Mouse (Mus musculus): ENCODE results near the gene Prom2.
A peak's percentile ranks its signal among the peaks of the same experiment; 100 is the strongest.

The Prom2 gene

DNA sequence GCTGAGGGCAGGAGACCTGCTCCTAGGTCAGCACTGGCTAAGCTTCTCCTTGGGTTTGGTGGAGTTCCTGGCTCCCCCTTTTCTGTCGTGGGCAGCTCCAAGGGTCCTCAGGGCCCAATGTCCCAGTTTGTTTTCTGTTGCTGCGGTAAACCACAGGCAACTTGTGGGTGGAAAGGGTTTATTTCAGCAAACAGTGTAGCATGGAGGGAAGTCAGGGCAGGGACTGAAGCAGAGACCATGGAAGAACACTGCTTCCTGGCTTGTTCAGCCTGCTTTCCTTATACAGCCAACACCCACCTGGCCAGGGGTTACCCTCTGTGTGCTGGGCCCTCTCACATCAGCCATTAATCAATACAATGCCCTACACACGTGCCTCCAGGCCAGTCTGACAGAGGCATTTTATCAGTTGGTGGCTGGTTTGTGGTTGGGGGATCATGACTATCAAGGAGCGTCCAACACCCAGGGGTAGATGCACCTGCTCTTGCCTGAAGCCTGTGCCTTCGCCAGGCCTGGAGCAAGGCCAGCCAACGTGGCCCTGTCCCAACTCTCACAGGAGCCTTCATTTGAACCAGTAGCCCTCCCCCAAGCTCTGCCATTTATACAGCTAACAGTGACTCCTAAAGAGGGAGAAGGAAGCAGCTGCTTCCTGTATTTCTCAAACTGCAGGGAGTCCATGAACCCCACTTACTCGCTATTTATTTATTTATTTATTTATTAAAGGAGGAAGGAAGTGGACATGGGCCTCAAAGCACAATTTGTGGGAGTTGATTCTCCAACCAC, 17.1 kb downstream of the Prom2 start:
- peak; percentile 87 for DNase-seq

DNA sequence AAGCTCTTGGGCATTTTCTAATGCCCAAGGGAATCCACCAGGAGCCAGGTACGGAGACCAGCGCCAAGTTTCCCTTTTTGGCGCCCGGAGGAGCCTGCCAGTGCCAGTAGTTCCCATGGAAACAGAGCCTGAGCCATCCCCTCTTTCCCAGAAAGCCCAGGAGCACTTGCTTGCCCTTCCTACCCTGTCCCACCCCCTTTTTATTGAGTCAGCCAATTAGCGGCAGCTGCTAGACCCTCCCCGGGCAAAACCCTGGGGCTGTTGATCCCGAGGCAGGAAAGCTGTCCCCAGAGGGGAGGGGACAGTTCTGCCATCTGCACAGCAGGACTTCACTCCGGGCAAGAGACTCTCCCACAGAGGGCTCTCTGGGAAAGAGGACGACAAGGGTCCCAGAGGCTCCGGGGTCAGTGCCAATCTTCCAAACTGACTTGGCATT, 19.2 kb downstream of the Prom2 start, which contains the start of gene Kcnip3:
TSS of gene Kcnip3 (minus strand) at position 89 of the 436 bp plus-strand sequence.
- DNase-seq: peak; percentile 80

DNA sequence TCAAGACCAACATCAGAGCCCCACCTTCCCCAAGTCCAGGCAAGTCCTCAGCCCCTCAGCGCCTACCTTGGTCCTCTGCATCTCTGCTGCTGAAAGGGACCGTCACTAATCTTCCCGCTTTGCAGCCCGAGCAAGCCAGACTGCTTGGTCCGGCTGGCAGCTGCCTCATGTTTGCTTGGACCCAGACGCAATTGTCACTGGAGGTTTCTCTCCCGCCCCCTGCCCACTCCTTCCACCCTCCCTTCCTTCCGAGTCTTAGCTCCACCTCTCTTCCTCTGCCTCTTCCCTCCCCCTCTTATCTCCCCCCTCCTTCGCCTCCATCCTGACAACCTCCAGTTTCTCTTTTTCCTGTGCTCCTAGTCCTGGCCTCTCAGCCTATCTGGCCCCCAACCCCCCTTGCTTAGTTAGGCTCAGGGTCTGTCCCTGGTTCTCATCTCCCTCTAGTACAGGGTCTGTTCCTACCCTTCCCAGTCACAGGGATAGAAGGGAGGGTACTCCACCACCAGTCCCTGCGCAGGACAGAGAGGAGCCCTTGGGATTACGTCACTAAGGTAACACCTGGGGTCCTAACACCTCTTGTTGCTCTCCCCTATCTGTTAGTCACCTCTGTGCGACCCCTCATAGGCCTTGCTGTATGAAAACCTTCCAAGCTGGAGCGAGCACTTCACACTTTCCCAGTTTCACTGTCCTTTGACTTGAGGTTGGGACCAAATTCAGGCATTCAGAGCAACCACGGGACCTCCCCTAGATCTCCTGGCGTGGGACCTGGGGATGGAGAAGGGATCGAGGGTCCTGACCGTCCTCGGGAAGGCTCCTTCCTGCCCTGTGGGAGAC, 19.9 kb downstream of the Prom2 start:
- DNase-seq: peak; percentile 78

DNA sequence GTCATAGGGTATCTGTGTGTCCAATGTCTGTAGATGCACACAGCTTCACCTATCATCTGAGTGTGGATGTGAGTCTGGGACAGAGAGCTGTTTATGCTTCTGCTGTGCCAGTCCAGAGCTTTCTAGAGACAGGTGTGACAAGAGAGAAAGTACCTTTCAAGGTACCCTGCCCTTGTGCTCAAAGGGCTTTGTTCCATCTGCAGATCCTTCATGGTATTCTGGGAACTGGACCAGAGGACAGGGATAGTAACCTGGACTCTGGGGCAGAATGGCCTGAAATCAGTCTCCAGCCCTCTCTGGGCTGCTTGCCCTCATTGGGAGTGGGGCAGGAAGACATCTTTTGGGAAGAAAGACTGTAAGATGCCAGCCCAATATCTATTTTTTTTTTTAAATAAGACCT, 21.1 kb downstream of the Prom2 start:
- peak; percentile 41 for DNase-seq

DNA sequence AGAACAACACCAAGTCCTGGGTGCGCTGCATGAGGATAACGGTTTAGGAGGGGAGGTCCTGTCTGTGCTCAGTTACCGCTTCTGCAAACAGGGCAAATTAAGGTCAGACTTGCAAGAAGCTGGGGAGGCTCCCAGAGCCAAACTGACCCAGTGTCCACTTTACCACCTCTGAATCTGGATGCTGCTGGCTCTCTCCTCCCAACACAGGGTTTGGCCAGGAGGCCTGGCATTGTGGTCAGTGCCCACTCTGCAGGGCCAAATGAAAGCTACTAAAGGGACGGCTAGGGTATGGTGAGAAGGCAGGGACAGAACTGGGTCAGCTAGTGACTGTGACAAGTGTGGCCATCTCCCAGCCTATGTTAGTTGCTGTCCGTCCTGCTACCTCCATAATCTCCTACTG, 22.0 kb downstream of the Prom2 start:
- DNase-seq: no peak

DNA sequence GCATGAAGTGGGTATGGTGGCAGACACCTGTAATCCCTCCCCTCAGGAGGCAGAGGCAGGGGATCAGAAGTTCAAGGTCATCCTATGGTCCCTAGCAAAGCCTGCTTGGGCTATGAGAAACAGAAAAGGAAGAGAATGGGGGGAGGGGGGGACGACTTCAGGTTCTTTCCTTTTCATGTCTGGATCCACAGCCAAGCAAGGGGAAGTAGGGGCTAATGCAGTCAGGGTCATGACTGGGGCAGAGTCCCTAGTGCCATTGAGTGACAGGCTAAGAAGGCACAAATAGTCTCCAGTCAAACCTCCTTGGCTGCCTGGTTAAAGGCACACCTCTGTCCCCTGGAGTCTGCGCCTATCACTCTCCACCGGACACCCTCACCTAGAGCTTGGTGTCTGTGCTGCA, 22.4 kb downstream of the Prom2 start:
- no peak for DNase-seq

DNA sequence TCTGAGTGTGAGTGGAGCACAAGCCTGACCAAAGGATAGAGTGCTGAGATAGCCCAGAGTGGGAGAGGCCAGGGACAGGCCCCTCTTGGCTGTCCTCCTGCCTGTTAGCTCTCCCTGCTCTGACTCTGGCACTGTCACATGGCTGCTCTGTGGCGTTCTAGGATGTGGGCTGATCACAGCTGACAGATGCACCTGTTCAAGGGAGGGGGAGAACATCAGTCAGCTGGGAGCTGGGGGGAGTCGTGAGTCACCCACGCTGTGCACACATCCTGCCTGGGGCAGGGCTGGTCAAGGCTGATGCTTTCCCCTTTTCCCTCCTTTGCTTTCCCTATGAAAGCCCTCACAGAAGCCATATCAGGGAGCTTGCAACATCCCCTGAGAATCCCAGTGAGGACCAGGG, 23.0 kb downstream of the Prom2 start:
- no peak for DNase-seq

DNA sequence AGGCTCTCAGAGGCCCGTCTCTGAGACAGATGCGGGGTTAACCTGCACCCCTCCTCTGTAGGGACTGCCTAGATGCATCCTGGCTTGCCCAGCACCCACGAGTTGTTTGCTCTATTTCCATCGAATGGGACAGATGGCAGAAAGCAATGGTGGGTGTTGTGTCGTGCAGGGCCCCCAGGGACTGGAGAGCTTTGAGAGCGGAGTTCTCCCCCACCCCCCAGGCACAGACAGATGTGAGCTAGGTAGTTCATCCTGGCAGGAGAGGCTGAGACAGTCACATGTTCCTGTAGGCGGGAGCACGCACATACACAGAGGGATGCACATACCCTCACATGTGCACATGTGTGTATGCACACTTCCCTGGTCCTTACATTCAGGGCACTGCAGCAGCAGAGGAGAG, 24.2 kb downstream of the Prom2 start:
- DNase-seq: no peak

DNA sequence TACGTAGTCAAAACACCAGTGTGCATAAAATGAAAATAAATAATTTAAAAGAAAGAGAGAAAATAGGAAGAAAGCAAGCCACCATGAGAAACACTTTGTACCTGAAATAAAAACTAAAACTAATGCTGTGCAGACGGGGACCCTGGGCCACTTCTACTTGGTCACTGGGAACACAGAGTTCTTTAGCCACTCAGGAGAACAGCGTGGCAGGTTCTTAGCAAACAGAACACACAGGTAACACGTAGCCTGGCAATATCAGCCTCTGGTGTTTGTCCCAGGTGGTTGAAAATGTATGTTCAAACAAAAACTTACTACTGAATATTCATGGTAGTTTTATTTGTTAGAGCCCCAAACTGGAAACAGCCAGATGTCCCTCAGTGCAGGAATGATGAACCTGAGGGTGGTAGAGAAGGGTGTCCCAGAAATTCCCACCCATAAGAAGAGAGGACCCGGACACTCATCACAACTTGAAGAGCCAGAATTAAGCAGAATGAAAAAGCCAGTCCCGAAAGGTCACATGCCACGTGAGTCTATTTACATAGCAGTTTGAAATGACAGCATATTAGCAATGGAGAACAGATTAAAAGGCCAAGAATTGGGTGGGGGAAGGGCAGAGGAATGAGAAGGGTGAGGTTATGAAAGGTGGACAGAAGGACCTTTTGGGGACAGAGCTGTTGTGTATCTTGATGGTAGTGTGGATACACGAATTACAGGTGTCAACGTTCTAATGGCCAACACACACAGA, 26.7 kb downstream of the Prom2 start:
- DNase-seq: no peak

DNA sequence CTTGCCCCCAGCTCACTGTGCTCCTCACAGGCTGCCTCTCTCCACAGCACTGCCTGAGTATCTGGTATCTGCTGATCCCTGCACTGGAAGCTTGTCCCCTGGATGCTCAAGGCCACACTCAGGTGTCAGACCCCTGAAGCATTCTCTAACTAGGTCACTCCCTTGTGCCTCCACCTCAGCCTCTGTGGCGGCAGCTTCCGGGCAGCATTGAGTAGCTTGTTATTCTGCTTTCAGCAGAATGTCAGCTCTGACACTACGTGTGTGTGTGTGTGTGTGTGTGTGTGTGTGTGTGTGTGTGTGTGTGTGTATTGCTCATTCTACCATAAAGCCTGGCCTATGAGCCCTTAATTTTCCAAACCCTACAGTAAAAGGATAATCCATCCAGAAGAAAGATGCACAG, 28.0 kb downstream of the Prom2 start:
- no peak for DNase-seq

DNA sequence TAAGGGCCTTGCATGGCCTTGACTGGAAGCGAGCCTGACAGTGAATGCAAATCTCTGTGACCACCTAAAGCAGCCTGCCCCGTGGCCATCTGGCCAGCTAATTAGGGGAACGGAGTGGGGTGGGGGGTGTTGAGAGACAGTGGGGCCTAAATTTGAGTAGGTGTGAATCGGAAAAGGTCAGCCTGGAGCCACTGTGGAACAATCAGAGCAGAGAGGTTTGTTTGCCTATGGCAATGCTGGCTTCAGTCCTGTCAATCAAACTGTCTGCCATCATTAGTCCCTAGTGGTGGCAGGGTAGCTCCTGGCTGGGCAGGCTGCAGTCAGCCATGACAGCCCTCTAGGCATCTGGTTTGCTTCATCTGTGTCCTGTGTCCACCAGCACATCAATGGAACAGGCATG, 29.8 kb downstream of the Prom2 start:
- no peak for DNase-seq

DNA sequence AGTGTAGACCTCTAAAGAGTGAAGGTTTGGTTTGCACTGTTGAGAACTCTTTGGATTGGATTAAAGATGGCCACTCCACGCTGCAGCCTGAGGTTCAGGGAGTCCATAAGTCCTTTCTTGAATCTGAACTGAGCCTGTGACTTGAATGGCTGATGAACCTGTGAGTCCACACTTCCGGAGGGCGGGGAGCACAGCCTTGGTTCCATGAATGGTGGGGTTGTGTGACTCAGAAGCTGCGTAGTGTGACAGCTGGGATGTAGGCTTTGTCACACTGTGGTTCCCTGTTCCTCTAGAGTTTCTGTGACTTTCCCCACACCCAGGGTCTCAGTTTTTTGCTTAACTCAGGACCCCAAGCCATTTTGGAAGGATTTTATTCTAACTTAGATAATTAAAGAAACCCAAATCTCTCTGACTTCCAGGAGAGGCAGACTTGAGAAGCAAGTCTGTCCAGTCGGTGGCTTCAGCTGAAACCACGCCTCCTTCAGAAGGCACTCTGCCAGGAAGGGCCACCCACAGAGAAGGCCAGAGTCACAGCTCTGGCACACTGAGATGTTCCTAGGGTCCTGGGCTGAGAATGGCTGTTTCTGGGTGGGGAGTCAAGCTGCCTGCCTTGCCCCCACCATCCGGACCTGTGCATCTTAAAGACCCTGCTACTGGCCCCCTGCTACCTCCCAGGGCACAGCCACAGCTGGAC, 33.2 kb downstream of the Prom2 start:
- DNase-seq: no peak

DNA sequence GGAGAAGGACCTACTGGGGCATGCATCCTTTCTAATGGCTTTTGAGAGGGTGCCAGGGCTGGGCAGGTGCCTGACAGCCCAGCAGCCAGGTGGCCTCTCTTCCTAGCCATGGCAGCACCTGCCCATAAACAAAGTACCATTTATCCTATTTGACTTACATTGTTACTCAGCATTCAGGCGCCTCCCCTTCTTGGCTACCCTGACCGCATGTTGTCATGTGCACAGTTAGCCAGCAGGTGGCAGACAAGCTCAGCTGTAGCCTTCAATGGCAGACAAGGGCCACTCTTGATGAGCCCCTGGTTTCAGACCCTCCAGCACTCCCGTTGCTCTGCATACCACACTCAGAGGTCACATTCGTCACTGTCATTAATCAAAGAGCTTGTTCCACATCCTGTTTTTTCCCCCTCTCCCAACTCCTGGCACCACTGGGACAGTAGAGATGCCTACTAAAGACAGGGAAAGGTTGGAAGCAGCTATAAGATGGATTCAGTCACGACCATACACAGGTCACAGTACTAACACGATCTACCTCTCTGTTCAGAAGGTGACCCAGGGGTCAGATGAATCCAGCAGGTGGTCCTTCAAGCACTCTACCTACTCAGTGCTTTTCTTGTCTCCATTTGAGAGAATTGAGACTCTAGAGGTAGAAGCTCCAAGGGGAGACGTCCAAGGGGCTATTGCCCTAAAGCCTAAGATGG, 34.0 kb downstream of the Prom2 start:
- DNase-seq: peak; percentile 82

DNA sequence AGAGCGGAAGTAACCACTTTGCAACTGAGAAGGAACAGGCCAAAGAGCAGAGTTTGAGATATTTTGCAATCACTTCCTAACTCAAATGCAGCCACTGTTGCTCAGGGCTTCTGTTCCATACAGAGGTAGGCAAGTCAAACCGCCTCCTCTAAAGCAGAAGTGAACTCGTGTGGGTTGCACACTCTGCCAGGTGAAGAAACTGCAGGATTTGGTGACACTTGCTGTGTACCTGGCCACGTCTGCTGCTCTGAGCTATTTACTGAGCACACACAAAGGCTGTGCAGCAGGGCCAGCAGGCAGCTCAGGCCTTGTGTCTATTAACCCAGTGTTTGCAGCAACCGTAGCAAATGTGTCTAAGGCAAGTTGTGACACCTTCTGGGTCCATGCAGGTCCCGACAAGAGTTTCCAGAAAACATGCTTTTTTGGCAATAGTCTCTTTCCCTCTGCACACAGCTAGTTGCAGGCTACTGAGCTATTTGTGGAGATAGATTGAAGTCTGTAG, 35.1 kb downstream of the Prom2 start:
- no peak for DNase-seq

DNA sequence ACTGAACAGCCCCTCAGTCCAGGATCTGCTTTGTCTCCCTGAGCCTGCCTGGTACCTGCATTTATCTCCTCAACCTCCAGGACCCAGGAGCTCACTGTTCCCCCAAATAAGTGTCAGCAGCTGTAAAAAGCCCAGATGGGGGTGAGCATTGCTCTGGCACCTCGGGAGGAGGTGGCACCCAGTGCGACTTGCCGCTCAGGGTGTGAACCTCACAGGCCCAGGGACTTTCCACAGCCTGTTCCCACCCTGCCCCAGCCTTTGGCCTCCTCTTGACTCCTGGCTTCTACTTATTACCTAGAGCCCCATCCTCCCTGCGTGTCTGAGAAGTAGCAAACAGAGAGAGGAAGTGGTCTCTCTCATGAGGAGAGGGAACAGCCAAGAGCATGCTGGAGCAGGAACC, 36.1 kb downstream of the Prom2 start:
- DNase-seq: no peak

DNA sequence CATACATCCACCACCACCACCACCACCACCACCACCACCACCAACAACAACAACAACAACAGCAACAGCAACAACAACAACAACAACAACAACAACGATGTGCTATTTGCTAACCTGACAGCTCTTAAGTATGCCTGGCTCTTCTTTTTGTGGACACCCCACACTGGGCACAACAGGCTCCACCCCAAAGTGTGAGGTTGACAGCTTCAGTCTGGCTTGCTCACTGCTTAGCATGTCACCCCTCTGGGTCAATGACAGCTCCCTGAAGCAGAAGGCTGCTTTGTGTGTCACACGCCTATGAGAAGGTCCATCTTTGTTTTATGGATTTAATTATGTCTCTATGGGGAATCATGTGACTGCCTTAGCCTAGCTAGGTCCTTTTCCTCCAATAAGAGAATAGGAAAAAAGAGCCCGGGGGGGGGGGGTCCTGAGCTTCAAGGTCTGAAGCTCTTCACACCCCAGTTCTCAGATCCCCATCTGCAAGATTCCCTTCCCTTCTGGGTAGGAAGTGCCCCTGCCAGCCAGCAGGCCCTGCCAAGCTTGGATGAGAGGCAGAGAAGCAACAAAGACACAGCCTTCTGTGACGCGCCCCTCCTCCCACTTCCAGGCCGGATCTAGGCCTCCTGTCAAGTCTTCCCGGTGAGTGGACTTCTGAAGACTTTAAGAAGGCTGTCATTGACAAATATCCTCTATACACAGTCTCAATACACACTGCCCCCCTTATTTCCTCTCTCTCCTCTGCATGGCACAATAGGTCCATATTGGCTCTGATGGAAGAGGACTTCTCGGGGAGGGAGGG, 37.3 kb downstream of the Prom2 start:
- peak; percentile 41 for DNase-seq

DNA sequence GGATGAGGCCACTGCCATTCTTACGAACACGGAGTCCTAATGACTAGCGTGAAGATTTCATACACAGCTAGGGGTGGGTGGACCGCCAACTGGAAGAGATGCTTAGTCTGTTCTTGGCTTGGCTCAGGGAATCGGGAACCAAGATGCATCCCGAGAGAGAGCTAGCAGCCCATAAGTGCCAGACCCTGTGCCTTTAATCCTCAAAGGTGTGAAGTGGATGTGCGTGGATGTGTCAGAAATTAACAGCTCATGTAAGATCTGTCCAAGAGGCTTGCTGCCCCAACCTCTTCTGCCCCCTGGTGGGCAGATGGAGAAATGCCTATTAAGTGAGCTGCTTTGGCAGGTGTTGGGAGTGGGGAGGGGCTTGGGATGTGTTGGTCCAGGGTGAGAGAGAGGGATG, 40.2 kb downstream of the Prom2 start:
- DNase-seq: no peak

DNA sequence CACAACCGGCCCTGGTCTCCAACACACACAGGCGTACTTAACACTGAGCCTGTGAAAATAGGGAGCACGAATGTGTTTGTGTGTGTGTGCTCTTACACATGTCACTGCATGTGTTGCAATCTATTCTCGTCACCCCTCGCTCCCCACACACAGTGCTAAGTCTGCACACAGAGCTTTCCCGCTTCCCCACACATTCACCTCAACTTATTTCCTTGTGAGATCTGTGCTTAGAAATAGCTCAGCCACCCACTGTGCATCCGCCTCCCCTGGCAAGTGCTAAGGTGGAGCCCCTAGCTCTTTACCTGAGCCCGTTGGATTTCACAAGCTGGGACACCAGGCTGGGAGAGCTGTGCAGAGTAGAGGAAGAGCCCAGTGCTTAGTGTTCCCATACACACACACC, 42.5 kb downstream of the Prom2 start:
- DNase-seq: no peak

DNA sequence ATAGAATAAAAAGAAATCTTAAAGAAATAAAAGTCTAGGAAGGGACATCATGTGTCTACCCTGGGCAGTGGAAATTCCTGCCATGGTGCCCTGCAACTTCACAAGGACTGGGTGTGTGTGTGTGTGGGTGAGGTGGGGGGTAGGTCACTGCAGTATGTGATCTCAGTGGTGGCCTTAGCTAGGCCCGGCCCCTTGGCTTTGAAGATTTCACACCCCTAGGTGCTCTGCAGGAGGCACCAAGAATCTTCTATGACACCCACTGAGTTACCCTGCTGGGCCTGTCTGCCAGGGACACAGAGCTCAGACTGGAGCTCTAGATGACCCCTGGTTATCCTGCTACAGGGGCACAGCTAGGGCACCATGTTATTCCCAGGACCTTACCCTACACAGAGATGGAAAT, 44.9 kb downstream of the Prom2 start:
- no peak for DNase-seq

DNA sequence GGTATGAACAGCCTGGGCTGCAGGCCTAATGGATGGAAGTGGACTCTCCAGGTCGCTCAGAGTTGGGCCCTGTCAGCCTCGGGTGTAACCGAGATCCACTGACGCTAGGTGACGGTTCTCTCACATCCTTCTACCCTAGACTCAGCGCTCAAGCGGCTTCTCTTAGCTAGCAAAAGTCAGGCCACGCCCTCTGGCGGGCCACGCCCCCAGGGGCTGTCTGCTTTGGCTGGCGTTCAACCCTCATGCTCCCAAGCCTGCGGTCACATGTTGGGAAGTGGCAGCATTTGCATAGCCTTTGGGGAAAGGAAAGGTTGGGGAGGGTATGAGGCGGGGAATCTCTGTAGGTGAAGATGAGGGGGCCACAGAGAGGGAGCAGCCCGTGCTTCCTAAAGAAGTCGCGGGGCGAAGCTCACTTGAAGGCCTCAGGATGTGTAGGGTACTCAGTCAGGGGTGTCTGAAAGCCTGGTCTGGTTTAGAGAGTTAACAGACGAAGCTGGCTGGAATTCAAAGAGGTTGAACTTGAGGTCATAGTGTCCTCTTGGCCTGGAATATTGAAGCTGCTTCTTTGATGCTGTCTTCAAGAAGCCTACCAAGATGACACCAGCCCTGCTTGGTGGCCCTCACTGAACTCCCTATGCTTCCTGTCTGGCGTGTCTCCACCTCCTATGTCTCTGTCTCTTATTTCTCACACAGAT, 56.6 kb downstream of the Prom2 start:
- DNase-seq: no peak

DNA sequence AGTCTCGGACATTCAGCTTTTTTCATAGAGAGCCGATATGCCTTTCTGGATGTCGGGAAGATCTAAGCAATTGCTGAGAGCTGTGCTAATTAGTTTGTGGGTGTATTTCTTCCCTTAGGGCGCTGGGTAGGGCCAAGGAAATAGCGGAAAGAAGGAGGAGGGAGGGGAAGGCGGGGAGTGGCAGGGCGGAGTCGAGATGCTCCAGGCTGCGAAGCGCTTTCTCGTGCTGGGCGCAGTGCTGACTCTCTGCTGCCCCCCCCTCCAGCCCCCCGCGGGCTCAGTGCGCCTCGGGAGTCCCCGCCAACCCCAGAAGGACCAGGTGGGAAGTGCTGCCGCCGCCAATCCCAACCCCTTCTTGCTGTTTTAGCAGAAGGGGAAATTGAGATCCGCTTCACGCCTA, 58.3 kb downstream of the Prom2 start:
- no peak for DNase-seq
